Mouse (Mus musculus) heart, adult 2 months (tissue): ENCODE measurements around the gene Asb2.

ENCODE experiments used
- CTCF ChIP-seq: fragments of 200-600 bp; IDR thresholded peaks from 2 replicates; pipeline ENCODE4 v1.8.1; 2022; ENCODE audit warnings: antibody characterized with exemption, mild to moderate bottlenecking, moderate library complexity
- EP300 ChIP-seq: fragments of 200-500 bp; IDR thresholded peaks from 2 replicates; pipeline ENCODE4 v1.6.1; 2011; ENCODE audit warnings: low read depth, low read length, control low read depth; ENCODE audit not compliant: insufficient read depth

GRCm38 (mm10) chr12:103404131-103404530 is 48.3 kb upstream of the Asb2 start:
- no peak for TF ChIP-seq CTCF
- no peak for TF ChIP-seq EP300
